Mouse (Mus musculus) liver, postnatal 0 days (tissue): ENCODE measurements around the gene Zfp36l2.

Experiments used
- CTCF ChIP-seq: sonication (generic); IDR thresholded peaks from 2 replicates; pipeline ENCODE4 v1.5.1; 2016; ENCODE audit warnings: antibody characterized with exemption, low read depth
- EP300 ChIP-seq: IDR thresholded peaks from 2 replicates; pipeline ENCODE4 v1.6.1; 2016; ENCODE audit warnings: antibody characterized with exemption, low read depth, mild to moderate bottlenecking

DNA sequence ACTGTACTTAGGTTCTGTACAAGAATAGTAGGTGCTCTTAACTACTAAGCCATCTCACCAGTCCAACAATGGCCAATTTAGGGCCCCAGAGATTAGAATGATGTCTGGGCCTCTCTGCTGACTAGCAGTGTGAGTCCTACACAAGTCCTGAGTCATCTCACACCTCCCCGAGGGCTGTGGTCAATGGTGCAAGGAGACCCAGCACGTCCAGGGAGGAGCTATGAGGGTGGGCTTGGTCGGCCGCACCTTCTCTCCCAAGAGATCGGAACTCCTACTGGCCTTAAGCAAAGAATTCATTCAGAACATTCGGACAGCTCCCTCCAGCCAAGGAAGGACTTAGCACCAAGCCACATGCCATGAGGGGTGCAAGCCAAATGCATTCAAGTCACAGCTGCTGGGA, 36.4 kb downstream of the Zfp36l2 start:
- no peak for TF ChIP-seq EP300
- TF ChIP-seq CTCF, result no peak
